Mouse (Mus musculus) lung, postnatal 0 days (tissue): Measurements from ENCODE around the gene Gm436. TPM values are rescaled to one million over a fixed set of nuclear protein-coding genes. Genes with fewer than 3 reads are reported as not detected.

Experiments
- ATAC-seq: fragments of 200-750 bp; cut with Nextera tagmentation; 2 replicates; pipeline ENCODE4 v1.8.0; 2017; ENCODE audit warnings: moderate library complexity
- DNase-seq: peaks from one replicate; pipeline ENCODE4 v3.0.0-alpha.2; 2016; ENCODE audit warnings: low spot score
- H3K27ac ChIP-seq: fragments of 300-500 bp; sonication (generic); 2 replicates; pipeline ENCODE4 v1.5.1; 2014; ENCODE audit warnings: antibody characterized with exemption, mild to moderate bottlenecking, low read length, mixed read lengths
- H3K27me3 ChIP-seq: fragments of 300-500 bp; sonication (generic); replicated peaks from 2 replicates; pipeline ENCODE4 v1.6.1; 2014; ENCODE audit warnings: low read length, mixed read lengths; ENCODE audit not compliant: insufficient read depth
- H3K36me3 ChIP-seq: fragments of 300-500 bp; sonication (generic); 2 replicates; pipeline ENCODE4 v1.6.1; 2014; ENCODE audit warnings: low read length, mixed read lengths; ENCODE audit not compliant: insufficient read depth
- H3K4me1 ChIP-seq: fragments of 300-500 bp; sonication (generic); 2 replicates; pipeline ENCODE4 v1.6.1; 2014; ENCODE audit warnings: antibody characterized with exemption, low read depth, low read length, mixed read lengths; ENCODE audit not compliant: insufficient read depth
- H3K4me2 ChIP-seq: fragments of 300-500 bp; sonication (generic); replicated peaks from 2 replicates; pipeline ENCODE4 v1.6.1; 2014; ENCODE audit warnings: low read depth, mild to moderate bottlenecking, low read length, moderate library complexity, mixed read lengths
- H3K4me3 ChIP-seq: fragments of 300-500 bp; sonication (generic); 2 replicates; pipeline ENCODE4 v1.5.1; 2014; ENCODE audit warnings: low read depth, low read length
- H3K9ac ChIP-seq: fragments of 300-500 bp; sonication (generic); replicated peaks from 2 replicates; pipeline ENCODE4 v1.6.1; 2014; ENCODE audit warnings: low read depth, mild to moderate bottlenecking
- H3K9me3 ChIP-seq: fragments of 300-500 bp; sonication (generic); 2 replicates; pipeline ENCODE4 v1.6.1; 2016; ENCODE audit warnings: low read length, mixed read lengths
- CTCF ChIP-seq: IDR thresholded peaks from 2 replicates; pipeline ENCODE4 v1.5.1; 2016; ENCODE audit warnings: antibody characterized with exemption, mild to moderate bottlenecking
- EP300 ChIP-seq: IDR thresholded peaks from 2 replicates; pipeline ENCODE4 v1.6.1; 2016; ENCODE audit warnings: antibody characterized with exemption, mild to moderate bottlenecking, control low read depth
- WGBS: fragments of 180-500 bp; shearing (Covaris S2); extraction: QIAGEN DNeasy Blood & Tissue Kit; methylation state at CpG from one replicate; pipeline ENCODE4 v1.1.7; 2014; 5-methylcytosine and 5-hydroxymethylcytosine counted together
- polyA plus RNA-seq: library from polyadenylated mRNA; unstranded; fragments of >200 nt; fragmentation: Nextera tagmentation; extraction: Ambion mirVana; gene quantifications from 2 replicates; pipeline ENCODE4 v1.2.1, GENCODE M21; 2015

The Gm436 gene
- polyA plus RNA-seq, result not detected in 2 replicates

DNA sequence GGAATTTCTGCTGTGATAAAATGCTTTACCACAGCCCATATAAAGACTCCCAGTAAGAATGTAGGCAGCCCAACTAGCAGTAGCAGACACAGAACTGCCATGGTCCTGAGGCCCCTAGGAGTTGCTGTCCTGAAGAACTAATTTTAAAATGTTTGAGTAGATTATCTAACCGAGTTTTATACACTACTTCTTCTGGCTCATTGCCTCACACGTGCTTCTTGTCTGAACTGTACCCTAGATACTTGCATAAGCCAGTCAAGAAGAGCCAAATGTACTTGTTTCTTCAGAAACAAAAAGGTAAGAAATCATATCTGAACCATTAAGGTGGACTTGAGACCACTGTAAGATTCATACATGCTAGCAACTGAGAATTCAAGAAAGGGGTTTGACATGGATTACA lies at the start of gene Gm436:
Gm436 (minus strand) TSS at position 101 of the 400 bp plus-strand sequence.
- WGBS, result 44% methylated on average over 2 of the region's 2 CpGs
- Histone ChIP-seq H3K4me3 (no peak within 1 kb of the TSS), H3K4me2 (no peak within 1 kb of the TSS), H3K36me3 (no peaks in the 10 kb centered on the region), H3K27me3 (no peaks in the 10 kb centered on the region), H3K9me3 (no peaks in the 10 kb centered on the region), H3K4me1 (no peaks in the 10 kb centered on the region), H3K9ac (no peak within 1 kb of the TSS), H3K27ac (no peak within 1 kb of the TSS)
- DNase-seq (no peak), ATAC-seq (no peak)
- TF ChIP-seq EP300, result no peak
- no peak for TF ChIP-seq CTCF

DNA sequence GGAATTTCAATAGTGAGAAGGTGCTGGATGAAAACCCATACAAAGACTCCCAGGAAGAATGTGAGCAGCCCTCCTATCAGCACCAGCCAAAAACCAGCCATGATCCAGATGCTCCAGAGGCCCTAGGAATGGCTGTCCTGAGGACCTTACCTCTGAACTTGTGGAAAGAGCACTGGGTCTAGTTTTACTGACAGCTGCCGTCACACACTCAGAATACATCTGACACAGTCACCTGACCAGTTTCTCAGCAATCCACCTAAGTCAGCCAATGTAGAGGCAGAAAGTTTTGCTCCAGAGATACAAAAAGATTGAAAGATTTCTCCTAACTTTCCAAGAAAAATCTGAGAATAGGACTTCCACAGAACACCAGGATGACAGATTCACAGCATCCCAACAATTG lies 35.1 kb upstream of the Gm436 start, which contains the start of gene Gm13178:
Gm13178 (minus strand) TSS at position 101 of the 400 bp plus-strand sequence.
- no peak for ATAC-seq
- H3K9me3 ChIP-seq, result no peaks in the 10 kb centered on the region
- no peaks in the 10 kb centered on the region for H3K27me3 ChIP-seq

DNA sequence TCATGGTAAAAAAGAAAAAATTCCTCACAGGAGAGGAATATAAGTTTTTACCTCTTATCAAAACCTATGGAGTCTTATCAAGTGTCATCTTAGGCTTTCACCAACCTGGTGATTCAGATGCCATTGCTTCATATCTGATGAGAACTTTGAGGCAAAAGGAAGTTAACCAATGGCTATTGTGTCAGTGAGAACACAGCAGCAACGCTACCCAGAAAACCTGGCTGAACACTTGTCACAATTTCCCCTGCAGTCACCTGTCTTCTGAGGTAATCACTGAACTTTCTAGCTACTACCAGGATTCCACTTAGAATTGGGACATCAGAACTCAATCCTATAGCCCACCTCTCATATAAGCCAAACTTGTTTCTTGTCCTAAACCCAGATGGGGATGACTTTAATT lies 33.5 kb upstream of the Gm436 start:
- H3K4me3 ChIP-seq, result no peak overlapping the region
- no peak for DNase-seq
- no peaks in the 10 kb centered on the region for H3K4me1 ChIP-seq
- ATAC-seq, result no peak
- no peak overlapping the region for H3K27ac ChIP-seq
- H3K36me3 ChIP-seq, result no peaks in the 10 kb centered on the region
- no peak overlapping the region for H3K4me2 ChIP-seq
- H3K9me3 ChIP-seq, result no peaks in the 10 kb centered on the region
- H3K9ac ChIP-seq, result no peak overlapping the region
- WGBS, result 67% methylated on average over 1 of the region's 1 CpGs
- H3K27me3 ChIP-seq, result no peaks in the 10 kb centered on the region
- no peak for TF ChIP-seq EP300
- TF ChIP-seq CTCF, result no peak

More for the DNA sequence above, 35.1 kb upstream of the Gm436 start, which contains the start of gene Gm13178:
- Histone ChIP-seq H3K4me1 (no peaks in the 10 kb centered on the region), H3K9ac (no peak within 1 kb of the TSS), H3K4me2 (no peak within 1 kb of the TSS), H3K36me3 (no peaks in the 10 kb centered on the region), H3K27ac (no peak within 1 kb of the TSS), H3K4me3 (no peak within 1 kb of the TSS)
- DNase-seq, result no peak
- WGBS, result 84% methylated on average over 1 of the region's 1 CpGs
- TF ChIP-seq CTCF, result no peak
- no peak for TF ChIP-seq EP300

- 100% methylated on average over 1 of the region's 1 CpGs for WGBS
- H3K9ac ChIP-seq, result no peak overlapping the region
Measured at GRCm38 (mm10) chr4:144718288-144718687, 32.1 kb upstream of the Gm436 start.

GRCm38 (mm10) chr4:144638263-144638662 lies 47.9 kb downstream of the Gm436 start:
- Histone ChIP-seq H3K27ac (no peak overlapping the region), H3K4me2 (no peak overlapping the region), H3K4me1 (no peaks in the 10 kb centered on the region), H3K27me3 (no peaks in the 10 kb centered on the region), H3K4me3 (no peak overlapping the region), H3K36me3 (no peaks in the 10 kb centered on the region), H3K9ac (no peak overlapping the region), H3K9me3 (no peaks in the 10 kb centered on the region)
- no peak for DNase-seq
- no peak for TF ChIP-seq CTCF
- TF ChIP-seq EP300, result no peak
- ATAC-seq, result no peak

More at GRCm38 (mm10) chr4:144718288-144718687, 32.1 kb upstream of the Gm436 start:
- DNase-seq (no peak), ATAC-seq (no peak)
- H3K4me3 ChIP-seq, result no peak overlapping the region
- H3K36me3 ChIP-seq, result no peaks in the 10 kb centered on the region
- no peaks in the 10 kb centered on the region for H3K27me3 ChIP-seq
- H3K4me1 ChIP-seq, result no peaks in the 10 kb centered on the region
- no peak overlapping the region for H3K4me2 ChIP-seq
- no peak for TF ChIP-seq EP300
- H3K9me3 ChIP-seq, result no peaks in the 10 kb centered on the region
- no peak overlapping the region for H3K27ac ChIP-seq

Other genes with a start within 250 kb of the Gm436 start
- not detected in 2 replicates for gene 1700012P22Rik, start 247.6 kb downstream of the Gm436 start, polyA plus RNA-seq
- not detected in 2 replicates for gene Gm9944, start 233.1 kb downstream of the Gm436 start, polyA plus RNA-seq
- not detected in 2 replicates for gene Aadacl3, start 222.6 kb downstream of the Gm436 start, polyA plus RNA-seq
- gene 9430007A20Rik, start 166.5 kb downstream of the Gm436 start, polyA plus RNA-seq, result not detected in 2 replicates
- gene Gm13124, start 121.2 kb downstream of the Gm436 start, polyA plus RNA-seq, result not detected in 2 replicates
- gene Aadacl4, start 72.7 kb downstream of the Gm436 start, polyA plus RNA-seq, result not detected in 2 replicates
- gene Gm13178, start 35.0 kb upstream of the Gm436 start, polyA plus RNA-seq, result not detected in 2 replicates
- gene Gm438, start 100.2 kb upstream of the Gm436 start, polyA plus RNA-seq, result not detected in 2 replicates
- 177 and 229 TPM in 2 replicates for gene Dhrs3, start 206.5 kb upstream of the Gm436 start, polyA plus RNA-seq